Mouse (Mus musculus): ENCODE results near the gene Acsm3.

DNA sequence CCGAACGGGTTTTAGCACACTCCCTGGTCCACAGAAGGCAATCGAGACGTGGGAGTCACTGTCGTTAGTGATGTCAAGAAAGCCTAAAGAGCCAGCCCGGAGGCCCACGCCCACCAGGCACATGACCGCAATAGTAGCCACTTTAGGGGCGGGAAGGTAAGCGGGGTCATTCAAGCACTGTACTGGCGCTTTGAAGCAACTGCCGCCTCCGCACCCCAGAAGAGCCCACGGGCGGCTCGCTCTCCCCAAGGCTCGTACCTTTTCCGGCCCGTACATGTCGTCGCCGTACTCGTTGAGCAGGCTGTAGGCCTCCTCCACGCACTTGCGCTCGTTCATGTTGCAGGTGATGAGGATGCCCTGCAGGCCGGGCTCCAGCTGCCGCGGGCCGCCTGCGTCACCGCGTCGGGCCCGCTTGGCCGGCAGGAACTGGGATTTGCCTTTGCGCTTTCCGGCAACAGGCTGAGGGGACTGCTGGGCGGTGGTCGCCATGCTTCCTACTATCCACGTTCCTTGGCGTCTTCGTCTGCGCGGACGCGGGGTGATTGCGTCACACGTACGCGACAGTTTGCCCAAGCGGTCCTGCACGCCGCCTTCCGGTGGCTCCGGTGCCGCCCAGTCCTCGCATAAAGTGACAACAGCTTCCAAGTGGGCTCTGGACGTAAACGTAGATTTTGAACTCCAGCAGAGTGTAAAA is 40.3 kb upstream of the Acsm3 start, which contains the start of gene Thumpd1:
- peak in 2 of 3 experiments; percentile 38 to 39; a peak in 3 of 6 replicates for TF ChIP-seq CTCF (IDR thresholded peaks at IDR 0.05 in 2 of 3, conservative IDR thresholded peaks at IDR 0.05 in 1 of 3; ENCODE audit: control insufficient read depth in 1 of 3, insufficient read depth in 1 of 3, low read depth in 2 of 3, low read length in 3 of 3, poor library complexity in 1 of 3, severe bottlenecking in 1 of 3)
- TF ChIP-seq MAFK (IDR thresholded peaks at IDR 0.05; ENCODE audit: borderline replicate concordance, low read depth, low read length) = no peak
- peak; percentile 54 to 87; a peak in 3 of 4 replicates for TF ChIP-seq POLR2A (IDR thresholded peaks at IDR 0.05; ENCODE audit: control insufficient read depth in 1 of 2, insufficient read depth in 1 of 2, low read depth in 1 of 2, low read length in 2 of 2, poor library complexity in 1 of 2)
- peak; percentile 76 for TF ChIP-seq TBP (IDR thresholded peaks at IDR 0.05; ENCODE audit: low read depth, low read length)
- TF ChIP-seq MAZ (IDR thresholded peaks at IDR 0.05; ENCODE audit: low read depth, low read length) = no peak
- 0 out of 4 replicates have a peak, but pooled peaks of 1 of the 2 experiments have one; percentile 34 for TF ChIP-seq EP300 (IDR thresholded peaks at IDR 0.05; ENCODE audit: low read depth in 1 of 2, low read length in 2 of 2)
- TF ChIP-seq USF1 (IDR thresholded peaks at IDR 0.05; ENCODE audit: low read depth, low read length) = peak; percentile 66
- no peak; the same call in 1 of the 2 replicates for TF ChIP-seq KAT2A (conservative IDR thresholded peaks at IDR 0.05; ENCODE audit: low read depth, low read length)

Measured in MEL (cell line).